Mouse (Mus musculus): ENCODE measurements around the gene Gabrp. TPM values are rescaled to one million over a fixed set of nuclear protein-coding genes. Genes with fewer than 3 reads are reported as not detected.

Gene Gabrp
- polyA plus RNA-seq (2014; fragmentation: Nextera tagmentation; extraction: Ambion mirVana): 3.5 and 5.0 TPM in 2 replicates

DNA sequence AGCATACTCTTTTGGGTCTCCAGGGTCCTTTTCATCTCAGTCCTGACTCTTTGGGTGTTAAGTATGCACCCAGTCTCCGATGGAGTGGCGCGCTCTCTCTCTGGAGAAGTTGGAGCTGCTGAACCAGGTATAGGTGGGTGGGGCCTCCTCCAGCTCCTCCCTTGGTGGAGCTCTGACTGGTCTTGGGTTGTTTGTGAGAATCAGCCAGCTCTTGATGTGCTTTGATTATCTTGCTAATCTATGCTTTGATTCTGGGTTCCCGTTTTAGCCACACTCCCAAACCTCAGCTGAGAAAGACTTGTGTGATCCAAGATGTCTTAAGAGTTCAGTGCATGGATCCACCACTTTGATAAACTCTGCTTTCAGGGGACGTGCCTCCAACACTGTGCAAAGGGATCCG, at the start of gene Gabrp:
Gabrp (minus strand) TSS at position 101 of the 400 bp plus-strand sequence.
- Histone ChIP-seq H3K4me3 (ENCODE audit: low read depth, low read length) (no peak within 1 kb of the TSS), H3K9me3 (ENCODE audit: control insufficient read depth, low read length) (no peaks in the 10 kb centered on the region), H3K27me3 (ENCODE audit: control insufficient read depth, insufficient read depth, low read length) (no peaks in the 10 kb centered on the region), H3K4me1 (ENCODE audit: control insufficient read depth, insufficient read depth, low read length) (no peaks in the 10 kb centered on the region), H3K27ac (replicated peaks; ENCODE audit: low read depth, low read length) (no peak within 1 kb of the TSS), H3K36me3 (ENCODE audit: control insufficient read depth, insufficient read depth, low read length) (no peaks in the 10 kb centered on the region), H3K4me2 (ENCODE audit: low read depth, severe bottlenecking) (no peak within 1 kb of the TSS), H3K9ac (ENCODE audit: low read length) (no peak within 1 kb of the TSS)
- WGBS: 52% methylated on average over 6 of the region's 6 CpGs
- no peak for DNase-seq (ENCODE audit: low spot score)
- no peak for ATAC-seq (ENCODE audit: insufficient number of reproducible peaks, low FRiP score, low TSS enrichment, low read depth)

DNA sequence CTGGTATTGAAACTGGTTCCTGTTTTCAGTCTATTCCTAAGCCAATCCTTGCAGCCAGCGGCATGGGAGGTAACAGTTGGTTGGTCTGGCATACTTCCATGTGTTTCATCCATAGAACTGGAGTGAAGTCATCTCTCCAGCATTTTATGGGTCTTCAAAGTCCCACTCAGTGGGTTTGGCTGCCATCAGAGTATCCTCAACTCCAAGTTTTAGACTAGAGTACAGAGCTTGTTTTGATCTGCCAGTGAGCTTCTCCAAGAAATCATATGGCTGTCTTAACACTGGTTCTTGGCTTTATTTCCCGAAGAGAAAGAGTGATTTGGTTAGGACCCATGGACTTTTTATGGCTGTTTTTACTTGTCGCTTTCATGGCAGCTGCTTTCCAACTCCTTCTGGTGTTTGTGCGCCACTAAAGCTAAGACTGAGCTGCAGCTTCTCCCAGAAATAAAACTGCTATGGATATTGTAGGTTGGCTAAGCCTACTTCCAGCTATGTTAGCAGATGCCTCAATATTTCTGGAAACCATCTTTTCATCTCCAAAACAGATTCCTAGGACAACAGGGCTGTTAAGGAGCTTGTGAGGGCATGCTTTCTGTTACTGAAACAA, 48.5 kb upstream of the Gabrp start:
- WGBS: 88% methylated on average over 4 of the region's 4 CpGs
- ATAC-seq (ENCODE audit: insufficient number of reproducible peaks, low FRiP score, low TSS enrichment, low read depth) (no peak), DNase-seq (ENCODE audit: low spot score) (no peak)
- Histone ChIP-seq H3K4me1 (ENCODE audit: control insufficient read depth, insufficient read depth, low read length) (no peaks in the 10 kb centered on the region), H3K4me3 (ENCODE audit: low read depth, low read length) (no peak overlapping the region), H3K4me2 (ENCODE audit: low read depth, severe bottlenecking) (no peak overlapping the region), H3K9ac (ENCODE audit: low read length) (no peak overlapping the region), H3K36me3 (ENCODE audit: control insufficient read depth, insufficient read depth, low read length) (no peaks in the 10 kb centered on the region), H3K9me3 (ENCODE audit: control insufficient read depth, low read length) (no peaks in the 10 kb centered on the region), H3K27ac (replicated peaks; ENCODE audit: low read depth, low read length) (no peak overlapping the region), H3K27me3 (ENCODE audit: control insufficient read depth, insufficient read depth, low read length) (no peaks in the 10 kb centered on the region)

DNA sequence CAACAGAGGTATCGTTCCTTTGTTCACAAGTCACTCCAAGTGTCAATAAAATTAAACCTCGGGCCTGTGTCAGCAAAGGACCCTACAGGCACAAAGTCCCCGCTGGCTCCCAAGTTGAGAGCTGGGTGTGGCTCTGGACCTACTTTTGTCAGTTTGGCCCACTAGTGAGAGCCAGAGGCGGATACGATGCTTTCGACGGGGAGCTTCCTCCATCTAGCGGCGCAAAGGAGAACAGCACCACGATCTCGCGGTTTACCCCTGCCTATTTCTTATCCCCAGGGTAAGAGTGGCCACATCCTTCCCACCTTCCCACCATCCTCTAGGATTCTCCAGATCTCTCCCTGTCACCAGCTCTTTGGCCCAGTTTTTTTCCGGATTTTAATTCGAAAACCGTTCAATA, 35.5 kb upstream of the Gabrp start:
- H3K4me2 ChIP-seq (ENCODE audit: low read depth, severe bottlenecking): no peak overlapping the region
- ATAC-seq (ENCODE audit: insufficient number of reproducible peaks, low FRiP score, low TSS enrichment, low read depth) (peak; percentile 57), DNase-seq (ENCODE audit: low spot score) (peak; percentile 85)
- no peaks in the 10 kb centered on the region for H3K27me3 ChIP-seq (ENCODE audit: control insufficient read depth, insufficient read depth, low read length)
- WGBS: 6% methylated on average over 15 of the region's 15 CpGs
- H3K27ac ChIP-seq (replicated peaks; ENCODE audit: low read depth, low read length): no peak overlapping the region
- H3K36me3 ChIP-seq (ENCODE audit: control insufficient read depth, insufficient read depth, low read length): no peaks in the 10 kb centered on the region
- H3K4me1 ChIP-seq (ENCODE audit: control insufficient read depth, insufficient read depth, low read length): no peaks in the 10 kb centered on the region
- no peak overlapping the region for H3K9ac ChIP-seq (ENCODE audit: low read length)
- no peaks in the 10 kb centered on the region for H3K9me3 ChIP-seq (ENCODE audit: control insufficient read depth, low read length)
- H3K4me3 ChIP-seq (ENCODE audit: low read depth, low read length): no peak overlapping the region

DNA sequence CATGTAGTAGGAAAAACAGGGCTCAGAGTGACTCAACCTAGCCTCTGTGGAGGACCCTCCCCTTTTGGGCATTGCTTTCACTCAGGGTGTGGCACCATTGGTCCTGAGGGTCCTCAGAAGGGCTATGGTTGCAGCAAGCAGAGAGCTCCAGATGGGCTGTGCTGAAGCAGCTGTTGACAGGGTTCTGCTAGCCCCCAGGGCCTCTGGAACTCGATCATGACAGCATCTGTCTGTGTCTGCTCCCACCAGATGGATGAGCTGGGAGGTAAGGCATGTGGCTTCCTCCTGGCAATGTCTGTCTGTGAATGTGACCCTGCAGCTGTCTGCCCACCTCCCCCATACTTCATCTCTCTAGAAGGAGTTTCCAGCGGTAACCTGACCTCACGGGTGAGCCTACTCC, 29.0 kb upstream of the Gabrp start:
- H3K4me1 ChIP-seq (ENCODE audit: control insufficient read depth, insufficient read depth, low read length): 0 out of 2 replicates have a peak, but pooled peaks cover 3% of the 10 kb centered on the region
- H3K27me3 ChIP-seq (ENCODE audit: control insufficient read depth, insufficient read depth, low read length): no peaks in the 10 kb centered on the region
- H3K9me3 ChIP-seq (ENCODE audit: control insufficient read depth, low read length): no peaks in the 10 kb centered on the region
- no peaks in the 10 kb centered on the region for H3K36me3 ChIP-seq (ENCODE audit: control insufficient read depth, insufficient read depth, low read length)
- peak; percentile 73; the same call in 1 of the 2 replicates for ATAC-seq (ENCODE audit: insufficient number of reproducible peaks, low FRiP score, low TSS enrichment, low read depth)
- no peak overlapping the region for H3K9ac ChIP-seq (ENCODE audit: low read length)
- no peak overlapping the region for H3K4me2 ChIP-seq (ENCODE audit: low read depth, severe bottlenecking)
- no peak for DNase-seq (ENCODE audit: low spot score)
- no peak overlapping the region for H3K27ac ChIP-seq (replicated peaks; ENCODE audit: low read depth, low read length)
- 9% methylated on average over 3 of the region's 3 CpGs for WGBS
- no peak overlapping the region for H3K4me3 ChIP-seq (ENCODE audit: low read depth, low read length)

DNA sequence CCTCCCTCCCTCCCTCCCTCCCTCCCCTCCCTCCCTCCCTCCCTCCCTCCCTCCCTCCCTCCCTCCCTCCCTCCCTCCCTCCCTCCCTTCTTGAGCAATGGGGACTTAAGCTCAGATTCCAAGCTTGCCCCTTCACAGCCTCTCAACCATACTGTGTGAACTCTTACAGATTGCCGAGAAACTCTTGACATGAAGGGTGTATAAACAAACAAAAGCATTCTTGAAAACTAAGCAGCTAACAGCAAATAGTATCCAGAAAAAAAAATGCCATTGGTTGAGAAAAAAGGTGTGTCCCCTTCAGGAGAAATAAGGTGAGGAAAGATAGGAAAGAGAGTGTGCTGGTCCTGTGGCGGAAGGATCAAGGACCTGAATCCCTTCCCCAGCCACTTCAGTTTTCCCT, 24.4 kb upstream of the Gabrp start:
- no peak overlapping the region for H3K9ac ChIP-seq (ENCODE audit: low read length)
- WGBS: 74% methylated on average over 2 of the region's 2 CpGs

DNA sequence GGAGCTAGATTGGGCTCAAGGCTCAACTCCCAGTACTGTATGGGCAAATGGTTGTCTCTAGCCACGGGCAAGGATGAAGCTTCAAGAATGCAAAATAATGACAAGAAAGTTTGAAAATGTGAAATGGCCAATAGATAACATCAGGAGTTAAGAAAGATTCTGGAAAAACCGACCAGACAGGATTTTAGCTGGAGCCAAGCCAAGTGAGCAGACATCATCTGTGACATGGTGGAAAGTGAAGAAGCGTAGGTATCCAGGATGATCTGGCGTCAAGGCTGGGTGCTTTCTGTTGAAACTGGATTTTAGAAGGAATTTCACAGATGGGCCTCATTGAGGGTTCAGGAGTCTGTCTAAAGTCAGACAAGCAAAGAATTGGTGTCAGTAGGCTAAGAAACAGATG, 20.2 kb upstream of the Gabrp start, which contains the start of gene D130052B06Rik:
D130052B06Rik (plus strand) TSS at position 317 of the 400 bp plus-strand sequence.
- no peaks in the 10 kb centered on the region for H3K36me3 ChIP-seq (ENCODE audit: control insufficient read depth, insufficient read depth, low read length)
- no peak within 1 kb of the TSS for H3K4me3 ChIP-seq (ENCODE audit: low read depth, low read length)
- H3K4me1 ChIP-seq (ENCODE audit: control insufficient read depth, insufficient read depth, low read length): no peaks in the 10 kb centered on the region
- H3K9me3 ChIP-seq (ENCODE audit: control insufficient read depth, low read length): no peaks in the 10 kb centered on the region
- no peaks in the 10 kb centered on the region for H3K27me3 ChIP-seq (ENCODE audit: control insufficient read depth, insufficient read depth, low read length)
- H3K27ac ChIP-seq (replicated peaks; ENCODE audit: low read depth, low read length): no peak within 1 kb of the TSS
- DNase-seq (ENCODE audit: low spot score) (no peak), ATAC-seq (ENCODE audit: insufficient number of reproducible peaks, low FRiP score, low TSS enrichment, low read depth) (no peak)
- no peak within 1 kb of the TSS for H3K9ac ChIP-seq (ENCODE audit: low read length)
- 81% methylated on average over 4 of the region's 4 CpGs for WGBS
- no peak within 1 kb of the TSS for H3K4me2 ChIP-seq (ENCODE audit: low read depth, severe bottlenecking)

More for the DNA sequence above, 24.4 kb upstream of the Gabrp start:
- no peak for ATAC-seq (ENCODE audit: insufficient number of reproducible peaks, low FRiP score, low TSS enrichment, low read depth)
- DNase-seq (ENCODE audit: low spot score): no peak
- H3K4me1 ChIP-seq (ENCODE audit: control insufficient read depth, insufficient read depth, low read length): 0 out of 2 replicates have a peak, but pooled peaks cover 3% of the 10 kb centered on the region
- H3K9me3 ChIP-seq (ENCODE audit: control insufficient read depth, low read length): no peaks in the 10 kb centered on the region
- no peak overlapping the region for H3K27ac ChIP-seq (replicated peaks; ENCODE audit: low read depth, low read length)
- no peak overlapping the region for H3K4me3 ChIP-seq (ENCODE audit: low read depth, low read length)
- no peak overlapping the region for H3K4me2 ChIP-seq (ENCODE audit: low read depth, severe bottlenecking)
- no peaks in the 10 kb centered on the region for H3K27me3 ChIP-seq (ENCODE audit: control insufficient read depth, insufficient read depth, low read length)
- no peaks in the 10 kb centered on the region for H3K36me3 ChIP-seq (ENCODE audit: control insufficient read depth, insufficient read depth, low read length)

DNA sequence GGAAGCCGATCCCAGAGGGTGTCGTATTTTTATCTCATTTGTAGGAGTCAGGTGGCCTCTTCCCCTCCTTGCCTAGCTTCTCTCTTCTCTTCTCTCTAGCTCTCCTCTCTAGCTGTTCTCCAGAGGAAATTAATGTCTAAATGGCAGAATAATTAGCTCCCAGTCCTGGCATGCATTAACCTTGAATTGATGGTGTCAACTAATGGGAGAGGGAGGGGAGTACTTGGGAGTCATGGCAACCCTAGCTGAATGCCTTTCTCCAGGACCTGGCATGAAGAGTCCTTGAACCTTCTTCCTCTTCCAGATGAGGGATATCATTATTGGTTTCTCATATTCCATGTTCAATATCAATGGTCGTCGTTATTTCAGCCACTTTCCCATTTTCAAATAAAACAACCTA, 17.9 kb upstream of the Gabrp start:
- ATAC-seq (ENCODE audit: insufficient number of reproducible peaks, low FRiP score, low TSS enrichment, low read depth): no peak
- WGBS: 84% methylated on average over 4 of the region's 4 CpGs
- DNase-seq (ENCODE audit: low spot score): no peak

DNA sequence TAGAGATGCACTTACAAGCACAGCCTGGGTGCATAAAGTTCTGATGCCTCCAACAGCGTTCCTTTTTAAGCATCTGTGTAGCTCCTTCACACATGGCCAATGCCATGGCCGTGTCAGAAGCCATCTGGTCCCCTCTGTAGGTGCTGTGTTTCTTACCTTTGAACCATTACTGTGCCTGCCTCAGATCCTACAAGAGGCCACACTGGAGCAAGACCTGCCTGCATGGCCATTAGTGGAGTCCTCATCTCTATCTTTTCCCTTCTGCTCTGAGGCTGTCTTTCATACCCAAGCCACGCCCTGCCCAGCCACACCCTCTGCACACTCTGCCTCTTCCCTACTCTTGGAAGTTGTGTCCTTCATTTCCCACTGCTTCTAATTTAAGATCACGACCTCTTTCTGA, 14.1 kb upstream of the Gabrp start:
- H3K27ac ChIP-seq (replicated peaks; ENCODE audit: low read depth, low read length): no peak overlapping the region
- no peaks in the 10 kb centered on the region for H3K9me3 ChIP-seq (ENCODE audit: control insufficient read depth, low read length)
- no peaks in the 10 kb centered on the region for H3K36me3 ChIP-seq (ENCODE audit: control insufficient read depth, insufficient read depth, low read length)
- no peak for DNase-seq (ENCODE audit: low spot score)
- H3K4me3 ChIP-seq (ENCODE audit: low read depth, low read length): no peak overlapping the region
- WGBS: 81% methylated on average over 4 of the region's 4 CpGs
- no peak overlapping the region for H3K9ac ChIP-seq (ENCODE audit: low read length)
- no peaks in the 10 kb centered on the region for H3K27me3 ChIP-seq (ENCODE audit: control insufficient read depth, insufficient read depth, low read length)
- no peak overlapping the region for H3K4me2 ChIP-seq (ENCODE audit: low read depth, severe bottlenecking)
- ATAC-seq (ENCODE audit: insufficient number of reproducible peaks, low FRiP score, low TSS enrichment, low read depth): no peak
- no peaks in the 10 kb centered on the region for H3K4me1 ChIP-seq (ENCODE audit: control insufficient read depth, insufficient read depth, low read length)

More for the DNA sequence above, 17.9 kb upstream of the Gabrp start:
- Histone ChIP-seq H3K27ac (replicated peaks; ENCODE audit: low read depth, low read length) (no peak overlapping the region), H3K27me3 (ENCODE audit: control insufficient read depth, insufficient read depth, low read length) (no peaks in the 10 kb centered on the region), H3K4me3 (ENCODE audit: low read depth, low read length) (no peak overlapping the region), H3K4me2 (ENCODE audit: low read depth, severe bottlenecking) (no peak overlapping the region), H3K9me3 (ENCODE audit: control insufficient read depth, low read length) (no peaks in the 10 kb centered on the region), H3K36me3 (ENCODE audit: control insufficient read depth, insufficient read depth, low read length) (no peaks in the 10 kb centered on the region), H3K4me1 (ENCODE audit: control insufficient read depth, insufficient read depth, low read length) (no peaks in the 10 kb centered on the region), H3K9ac (ENCODE audit: low read length) (no peak overlapping the region)

DNA sequence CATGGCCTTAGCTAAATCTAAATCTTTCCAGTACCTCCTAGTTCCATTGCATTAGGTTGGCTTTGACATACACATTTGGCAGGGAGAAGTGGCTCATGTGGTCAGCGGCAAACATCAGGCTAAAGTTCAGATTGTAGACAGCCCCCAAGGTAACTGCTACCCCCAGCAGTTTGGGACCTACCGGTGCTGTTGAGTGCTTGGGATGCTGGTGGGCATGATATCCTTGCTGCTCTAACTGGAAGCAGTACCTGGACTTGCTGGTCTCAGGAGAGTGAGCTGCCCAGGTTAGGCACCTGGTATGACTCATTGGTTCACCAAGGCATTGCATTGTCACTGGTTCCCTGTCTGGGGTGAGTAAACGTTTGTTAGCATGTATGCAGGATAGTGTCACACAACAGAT, 12.0 kb upstream of the Gabrp start:
- 94% methylated on average over 3 of the region's 3 CpGs for WGBS
- H3K4me3 ChIP-seq (ENCODE audit: low read depth, low read length): no peak overlapping the region
- ATAC-seq (ENCODE audit: insufficient number of reproducible peaks, low FRiP score, low TSS enrichment, low read depth) (no peak), DNase-seq (ENCODE audit: low spot score) (no peak)
- H3K27ac ChIP-seq (replicated peaks; ENCODE audit: low read depth, low read length): no peak overlapping the region
- H3K9ac ChIP-seq (ENCODE audit: low read length): no peak overlapping the region
- H3K36me3 ChIP-seq (ENCODE audit: control insufficient read depth, insufficient read depth, low read length): no peaks in the 10 kb centered on the region
- no peaks in the 10 kb centered on the region for H3K9me3 ChIP-seq (ENCODE audit: control insufficient read depth, low read length)
- H3K4me1 ChIP-seq (ENCODE audit: control insufficient read depth, insufficient read depth, low read length): no peaks in the 10 kb centered on the region
- no peak overlapping the region for H3K4me2 ChIP-seq (ENCODE audit: low read depth, severe bottlenecking)
- H3K27me3 ChIP-seq (ENCODE audit: control insufficient read depth, insufficient read depth, low read length): no peaks in the 10 kb centered on the region
